Mouse (Mus musculus): ENCODE measurements at regions not wholly inside any gene's neighbourhood (a gene's known extent, or its start where the extent isn't known, plus 50 kb on each side); places are given as distances from the start of the nearest gene placed in this dataset.

- H3K4me1 ChIP-seq (ENCODE audit: control insufficient read depth, insufficient read depth, low read length) = no peaks in the 10 kb centered on the region
- no peak overlapping the region for H3K27ac ChIP-seq (ENCODE audit: low read depth, low read length)
- H3K4me3 ChIP-seq (ENCODE audit: low read depth, low read length) = no peak overlapping the region
- no peaks in the 10 kb centered on the region for H3K9me3 ChIP-seq (replicated peaks; ENCODE audit: control insufficient read depth, low read length)
- H3K9ac ChIP-seq (ENCODE audit: low read depth, low read length) = no peak overlapping the region
- no peaks in the 10 kb centered on the region for H3K27me3 ChIP-seq (ENCODE audit: control insufficient read depth, insufficient read depth, low read length)
- 8% methylated on average over 6 of the region's 6 CpGs for whole genome bisulfite sequencing (ENCODE audit: insufficient replicate concordance)
- no peaks in the 10 kb centered on the region for H3K36me3 ChIP-seq (ENCODE audit: control insufficient read depth, insufficient read depth, low read length)
- no peak overlapping the region for H3K4me2 ChIP-seq
- ATAC-seq (replicated peaks; ENCODE audit: insufficient number of reproducible peaks, low FRiP score, low TSS enrichment) = no peak
Measured at GRCm38 (mm10) chr10:19518763-19519162, 73.0 kb upstream of the Ifngr1 start.

- WGBS (ENCODE audit: insufficient replicate concordance) = 56% methylated on average over 2 of the region's 2 CpGs
- Histone ChIP-seq H3K27me3 (ENCODE audit: control insufficient read depth, insufficient read depth, low read length) (no peaks in the 10 kb centered on the region), H3K4me2 (no peak overlapping the region), H3K27ac (ENCODE audit: low read depth, low read length) (no peak overlapping the region), H3K4me3 (ENCODE audit: low read depth, low read length) (no peak overlapping the region), H3K9ac (ENCODE audit: low read depth, low read length) (no peak overlapping the region), H3K36me3 (ENCODE audit: control insufficient read depth, insufficient read depth, low read length) (no peaks in the 10 kb centered on the region), H3K9me3 (replicated peaks; ENCODE audit: control insufficient read depth, low read length) (no peaks in the 10 kb centered on the region), H3K4me1 (ENCODE audit: control insufficient read depth, insufficient read depth, low read length) (no peaks in the 10 kb centered on the region)
- no peak for ATAC-seq (replicated peaks; ENCODE audit: insufficient number of reproducible peaks, low FRiP score, low TSS enrichment)
Measured at GRCm38 (mm10) chr10:19522198-19522597, 69.6 kb upstream of the Ifngr1 start.

GRCm38 (mm10) chr10:19525939-19526338 is 65.8 kb upstream of the Ifngr1 start:
- ATAC-seq (replicated peaks; ENCODE audit: insufficient number of reproducible peaks, low FRiP score, low TSS enrichment) = no peak
- no peaks in the 10 kb centered on the region for H3K27me3 ChIP-seq (ENCODE audit: control insufficient read depth, insufficient read depth, low read length)
- no peaks in the 10 kb centered on the region for H3K36me3 ChIP-seq (ENCODE audit: control insufficient read depth, insufficient read depth, low read length)
- H3K9me3 ChIP-seq (replicated peaks; ENCODE audit: control insufficient read depth, low read length) = no peaks in the 10 kb centered on the region
- no peaks in the 10 kb centered on the region for H3K4me1 ChIP-seq (ENCODE audit: control insufficient read depth, insufficient read depth, low read length)
- no peak overlapping the region for H3K4me2 ChIP-seq
- H3K4me3 ChIP-seq (ENCODE audit: low read depth, low read length) = no peak overlapping the region
- no peak overlapping the region for H3K27ac ChIP-seq (ENCODE audit: low read depth, low read length)
- no peak overlapping the region for H3K9ac ChIP-seq (ENCODE audit: low read depth, low read length)

- Histone ChIP-seq H3K4me2 (no peak overlapping the region), H3K9me3 (replicated peaks; ENCODE audit: control insufficient read depth, low read length) (no peaks in the 10 kb centered on the region), H3K27me3 (ENCODE audit: control insufficient read depth, insufficient read depth, low read length) (no peaks in the 10 kb centered on the region), H3K4me1 (ENCODE audit: control insufficient read depth, insufficient read depth, low read length) (no peaks in the 10 kb centered on the region), H3K27ac (ENCODE audit: low read depth, low read length) (no peak overlapping the region), H3K36me3 (ENCODE audit: control insufficient read depth, insufficient read depth, low read length) (no peaks in the 10 kb centered on the region), H3K9ac (ENCODE audit: low read depth, low read length) (no peak overlapping the region), H3K4me3 (ENCODE audit: low read depth, low read length) (no peak overlapping the region)
- WGBS (ENCODE audit: insufficient replicate concordance) = 32% methylated on average over 1 of the region's 1 CpGs
- no peak for ATAC-seq (replicated peaks; ENCODE audit: insufficient number of reproducible peaks, low FRiP score, low TSS enrichment)
Measured at GRCm38 (mm10) chr10:19526353-19526752, 65.4 kb upstream of the Ifngr1 start.

- no peaks in the 10 kb centered on the region for H3K36me3 ChIP-seq (ENCODE audit: control insufficient read depth, insufficient read depth, low read length)
- no peak overlapping the region for H3K4me2 ChIP-seq
- H3K9ac ChIP-seq (ENCODE audit: low read depth, low read length) = no peak overlapping the region
- H3K27ac ChIP-seq (ENCODE audit: low read depth, low read length) = no peak overlapping the region
- WGBS (ENCODE audit: insufficient replicate concordance) = 87% methylated on average over 5 of the region's 5 CpGs
- H3K4me1 ChIP-seq (ENCODE audit: control insufficient read depth, insufficient read depth, low read length) = no peaks in the 10 kb centered on the region
- H3K27me3 ChIP-seq (ENCODE audit: control insufficient read depth, insufficient read depth, low read length) = no peaks in the 10 kb centered on the region
- no peaks in the 10 kb centered on the region for H3K9me3 ChIP-seq (replicated peaks; ENCODE audit: control insufficient read depth, low read length)
- H3K4me3 ChIP-seq (ENCODE audit: low read depth, low read length) = no peak overlapping the region
- no peak for ATAC-seq (replicated peaks; ENCODE audit: insufficient number of reproducible peaks, low FRiP score, low TSS enrichment)
Measured at GRCm38 (mm10) chr10:19529655-19530054, 62.1 kb upstream of the Ifngr1 start.

- Histone ChIP-seq H3K27me3 (ENCODE audit: control insufficient read depth, insufficient read depth, low read length) (no peaks in the 10 kb centered on the region), H3K4me1 (ENCODE audit: control insufficient read depth, insufficient read depth, low read length) (no peaks in the 10 kb centered on the region), H3K27ac (ENCODE audit: low read depth, low read length) (no peak overlapping the region), H3K36me3 (ENCODE audit: control insufficient read depth, insufficient read depth, low read length) (no peaks in the 10 kb centered on the region), H3K9me3 (replicated peaks; ENCODE audit: control insufficient read depth, low read length) (no peaks in the 10 kb centered on the region), H3K4me2 (no peak overlapping the region), H3K9ac (ENCODE audit: low read depth, low read length) (no peak overlapping the region), H3K4me3 (ENCODE audit: low read depth, low read length) (no peak overlapping the region)
- WGBS (ENCODE audit: insufficient replicate concordance) = 85% methylated on average over 6 of the region's 6 CpGs
- ATAC-seq (replicated peaks; ENCODE audit: insufficient number of reproducible peaks, low FRiP score, low TSS enrichment) = no peak
Measured at GRCm38 (mm10) chr10:19530056-19530455, 61.7 kb upstream of the Ifngr1 start.

GRCm38 (mm10) chr10:19531452-19531851 is 60.3 kb upstream of the Ifngr1 start:
- 33% methylated on average over 1 of the region's 1 CpGs for WGBS (ENCODE audit: insufficient replicate concordance)
- no peak for ATAC-seq (replicated peaks; ENCODE audit: insufficient number of reproducible peaks, low FRiP score, low TSS enrichment)

GRCm38 (mm10) chr10:19532790-19533189 is 59.0 kb upstream of the Ifngr1 start:
- WGBS (ENCODE audit: insufficient replicate concordance) = 79% methylated on average over 3 of the region's 3 CpGs
- Histone ChIP-seq H3K4me1 (ENCODE audit: control insufficient read depth, insufficient read depth, low read length) (no peaks in the 10 kb centered on the region), H3K27ac (ENCODE audit: low read depth, low read length) (no peak overlapping the region), H3K9me3 (replicated peaks; ENCODE audit: control insufficient read depth, low read length) (no peaks in the 10 kb centered on the region), H3K9ac (ENCODE audit: low read depth, low read length) (no peak overlapping the region), H3K4me3 (ENCODE audit: low read depth, low read length) (no peak overlapping the region), H3K4me2 (no peak overlapping the region), H3K27me3 (ENCODE audit: control insufficient read depth, insufficient read depth, low read length) (no peaks in the 10 kb centered on the region), H3K36me3 (ENCODE audit: control insufficient read depth, insufficient read depth, low read length) (no peaks in the 10 kb centered on the region)
- no peak for ATAC-seq (replicated peaks; ENCODE audit: insufficient number of reproducible peaks, low FRiP score, low TSS enrichment)

More at GRCm38 (mm10) chr10:19531452-19531851, 60.3 kb upstream of the Ifngr1 start:
- H3K27me3 ChIP-seq (ENCODE audit: control insufficient read depth, insufficient read depth, low read length) = no peaks in the 10 kb centered on the region
- H3K4me1 ChIP-seq (ENCODE audit: control insufficient read depth, insufficient read depth, low read length) = no peaks in the 10 kb centered on the region
- no peak overlapping the region for H3K4me3 ChIP-seq (ENCODE audit: low read depth, low read length)
- no peak overlapping the region for H3K4me2 ChIP-seq
- no peaks in the 10 kb centered on the region for H3K9me3 ChIP-seq (replicated peaks; ENCODE audit: control insufficient read depth, low read length)
- H3K36me3 ChIP-seq (ENCODE audit: control insufficient read depth, insufficient read depth, low read length) = no peaks in the 10 kb centered on the region
- no peak overlapping the region for H3K9ac ChIP-seq (ENCODE audit: low read depth, low read length)
- no peak overlapping the region for H3K27ac ChIP-seq (ENCODE audit: low read depth, low read length)

- WGBS (ENCODE audit: insufficient replicate concordance) = 83% methylated on average over 1 of the region's 1 CpGs
- no peaks in the 10 kb centered on the region for H3K4me1 ChIP-seq (ENCODE audit: control insufficient read depth, insufficient read depth, low read length)
- no peak overlapping the region for H3K4me2 ChIP-seq
- no peaks in the 10 kb centered on the region for H3K27me3 ChIP-seq (ENCODE audit: control insufficient read depth, insufficient read depth, low read length)
- no peak overlapping the region for H3K4me3 ChIP-seq (ENCODE audit: low read depth, low read length)
- H3K36me3 ChIP-seq (ENCODE audit: control insufficient read depth, insufficient read depth, low read length) = no peaks in the 10 kb centered on the region
- no peaks in the 10 kb centered on the region for H3K9me3 ChIP-seq (replicated peaks; ENCODE audit: control insufficient read depth, low read length)
- no peak overlapping the region for H3K9ac ChIP-seq (ENCODE audit: low read depth, low read length)
- ATAC-seq (replicated peaks; ENCODE audit: insufficient number of reproducible peaks, low FRiP score, low TSS enrichment) = no peak
- no peak overlapping the region for H3K27ac ChIP-seq (ENCODE audit: low read depth, low read length)
Measured at GRCm38 (mm10) chr10:19533846-19534245, 57.9 kb upstream of the Ifngr1 start.

Measured in heart, embryonic 11.5 days (tissue).